Mouse (Mus musculus) forebrain, embryonic 12.5 days (tissue): ENCODE measurements at regions not wholly inside any gene's neighbourhood (a gene's known extent, or its start where the extent isn't known, plus 50 kb on each side); places are given as distances from the start of the nearest gene placed in this dataset.

Experiments
- ATAC-seq: fragments of 200-750 bp; cut with Nextera tagmentation; 2 replicates; pipeline ENCODE4 v1.8.0; 2017; ENCODE audit warnings: moderate TSS enrichment; ENCODE audit not compliant: low FRiP score
- H3K27ac ChIP-seq: fragments of 300-500 bp; sonication (generic); 2 replicates; pipeline ENCODE4 v1.5.1; 2016; ENCODE audit warnings: mild to moderate bottlenecking
- H3K27me3 ChIP-seq: fragments of 300-500 bp; sonication (generic); 2 replicates; pipeline ENCODE4 v1.6.1; 2016; ENCODE audit warnings: mild to moderate bottlenecking
- H3K36me3 ChIP-seq: fragments of 300-500 bp; sonication (generic); replicated peaks from 2 replicates; pipeline ENCODE4 v1.6.1; 2016; ENCODE audit warnings: mild to moderate bottlenecking
- H3K4me1 ChIP-seq: fragments of 300-500 bp; sonication (generic); 2 replicates; pipeline ENCODE4 v1.6.1; 2016
- H3K4me2 ChIP-seq: fragments of 300-500 bp; sonication (generic); 2 replicates; pipeline ENCODE4 v1.6.1; 2016; ENCODE audit warnings: mild to moderate bottlenecking, moderate library complexity
- H3K4me3 ChIP-seq: fragments of 300-500 bp; sonication (generic); replicated peaks from 2 replicates; pipeline ENCODE4 v1.5.1; 2016; ENCODE audit warnings: mild to moderate bottlenecking
- H3K9ac ChIP-seq: fragments of 300-500 bp; sonication (generic); 2 replicates; pipeline ENCODE4 v1.6.1; 2016; ENCODE audit warnings: mild to moderate bottlenecking
- H3K9me3 ChIP-seq: fragments of 300-500 bp; sonication (generic); 2 replicates; pipeline ENCODE4 v1.6.1; 2016
- whole genome bisulfite sequencing: fragments of 180-500 bp; shearing (Covaris S2); methylation state at CpG from one replicate; pipeline ENCODE4 v1.1.7; 2016; 5-methylcytosine and 5-hydroxymethylcytosine counted together

- Histone ChIP-seq H3K27ac (no peak overlapping the region), H3K9ac (no peak overlapping the region)
- WGBS, result 54% methylated on average over 3 of the region's 3 CpGs
Measured at GRCm38 (mm10) chr14:47990716-47991115, 129.9 kb upstream of the Peli2 start.

GRCm38 (mm10) chr14:47991546-47991945 lies 129.1 kb upstream of the Peli2 start:
- ATAC-seq, result no peak
- Histone ChIP-seq H3K27ac (no peak overlapping the region), H3K9me3 (no peaks in the 10 kb centered on the region), H3K36me3 (no peaks in the 10 kb centered on the region), H3K27me3 (no peaks in the 10 kb centered on the region), H3K9ac (no peak overlapping the region), H3K4me2 (no peak overlapping the region), H3K4me3 (no peak overlapping the region), H3K4me1 (peaks cover 10% of the 10 kb centered on the region; the same call in 1 of the 2 replicates)
- WGBS, result 90% methylated on average over 7 of the region's 7 CpGs

More at GRCm38 (mm10) chr14:47990716-47991115, 129.9 kb upstream of the Peli2 start:
- Histone ChIP-seq H3K4me3 (no peak overlapping the region), H3K4me2 (no peak overlapping the region), H3K36me3 (no peaks in the 10 kb centered on the region), H3K9me3 (no peaks in the 10 kb centered on the region), H3K27me3 (no peaks in the 10 kb centered on the region), H3K4me1 (peaks cover 13% of the 10 kb centered on the region; the same call in 1 of the 2 replicates)
- ATAC-seq, result no peak

GRCm38 (mm10) chr14:47992091-47992490 lies 128.5 kb upstream of the Peli2 start:
- WGBS, result 82% methylated on average over 5 of the region's 5 CpGs

GRCm38 (mm10) chr14:47992851-47993250 lies 127.8 kb upstream of the Peli2 start:
- ATAC-seq, result no peak

More at GRCm38 (mm10) chr14:47992091-47992490, 128.5 kb upstream of the Peli2 start:
- no peak overlapping the region for H3K27ac ChIP-seq
- peaks cover 6% of the 10 kb centered on the region; the same call in 1 of the 2 replicates for H3K4me1 ChIP-seq
- no peak overlapping the region for H3K4me3 ChIP-seq
- no peaks in the 10 kb centered on the region for H3K27me3 ChIP-seq
- H3K9me3 ChIP-seq, result no peaks in the 10 kb centered on the region
- no peaks in the 10 kb centered on the region for H3K36me3 ChIP-seq
- no peak for ATAC-seq
- H3K9ac ChIP-seq, result no peak overlapping the region
- no peak overlapping the region for H3K4me2 ChIP-seq

GRCm38 (mm10) chr14:47998936-47999335 lies 121.7 kb upstream of the Peli2 start:
- Histone ChIP-seq H3K36me3 (no peaks in the 10 kb centered on the region), H3K4me3 (no peak overlapping the region), H3K9ac (no peak overlapping the region), H3K4me1 (no peaks in the 10 kb centered on the region), H3K27ac (no peak overlapping the region), H3K9me3 (no peaks in the 10 kb centered on the region), H3K4me2 (no peak overlapping the region), H3K27me3 (no peaks in the 10 kb centered on the region)
- WGBS, result 94% methylated on average over 8 of the region's 8 CpGs
- ATAC-seq, result no peak

More at GRCm38 (mm10) chr14:47992851-47993250, 127.8 kb upstream of the Peli2 start:
- 89% methylated on average over 5 of the region's 5 CpGs for WGBS
- Histone ChIP-seq H3K27me3 (no peaks in the 10 kb centered on the region), H3K9me3 (no peaks in the 10 kb centered on the region), H3K4me3 (no peak overlapping the region), H3K9ac (no peak overlapping the region), H3K36me3 (no peaks in the 10 kb centered on the region), H3K27ac (no peak overlapping the region), H3K4me1 (peaks cover under 1% of the 10 kb centered on the region; the same call in 1 of the 2 replicates), H3K4me2 (no peak overlapping the region)

GRCm38 (mm10) chr14:48005092-48005928 lies 115.3 kb upstream of the Peli2 start:
- 79% methylated on average over 6 of the region's 6 CpGs for WGBS
- H3K27me3 ChIP-seq, result no peaks in the 10 kb centered on the region
- H3K27ac ChIP-seq, result no peak overlapping the region
- H3K36me3 ChIP-seq, result no peaks in the 10 kb centered on the region
- no peak overlapping the region for H3K9ac ChIP-seq
- ATAC-seq, result no peak
- no peak overlapping the region for H3K4me3 ChIP-seq
- H3K4me2 ChIP-seq, result no peak overlapping the region
- H3K4me1 ChIP-seq, result peaks cover 5% of the 10 kb centered on the region; the same call in 1 of the 2 replicates
- no peaks in the 10 kb centered on the region for H3K9me3 ChIP-seq

- H3K4me3 ChIP-seq, result no peak overlapping the region
- no peak overlapping the region for H3K9ac ChIP-seq
- H3K27ac ChIP-seq, result no peak overlapping the region
- ATAC-seq, result no peak
- no peaks in the 10 kb centered on the region for H3K9me3 ChIP-seq
- WGBS, result 92% methylated on average over 1 of the region's 1 CpGs
- H3K27me3 ChIP-seq, result no peaks in the 10 kb centered on the region
- H3K36me3 ChIP-seq, result no peaks in the 10 kb centered on the region
- no peak overlapping the region for H3K4me2 ChIP-seq
- peaks cover 5% of the 10 kb centered on the region; the same call in 1 of the 2 replicates for H3K4me1 ChIP-seq
Measured at GRCm38 (mm10) chr14:48005929-48006309, 114.7 kb upstream of the Peli2 start.

- H3K4me2 ChIP-seq, result no peak overlapping the region
- H3K27me3 ChIP-seq, result no peaks in the 10 kb centered on the region
- peaks cover 4% of the 10 kb centered on the region; the same call in 1 of the 2 replicates for H3K9me3 ChIP-seq
- no peak for ATAC-seq
- no peaks in the 10 kb centered on the region for H3K36me3 ChIP-seq
- H3K4me1 ChIP-seq, result 0 out of 2 replicates have a peak, but pooled peaks cover 8% of the 10 kb centered on the region
- no peak overlapping the region for H3K27ac ChIP-seq
- H3K4me3 ChIP-seq, result no peak overlapping the region
- no peak overlapping the region for H3K9ac ChIP-seq
- 34% methylated on average over 2 of the region's 2 CpGs for WGBS
Measured at GRCm38 (mm10) chr14:48012361-48013215, 108.0 kb upstream of the Peli2 start.

- H3K36me3 ChIP-seq, result no peaks in the 10 kb centered on the region
- 0 out of 2 replicates have a peak, but pooled peaks cover 8% of the 10 kb centered on the region for H3K4me1 ChIP-seq
- peaks cover 4% of the 10 kb centered on the region; the same call in 1 of the 2 replicates for H3K9me3 ChIP-seq
- no peak overlapping the region for H3K27ac ChIP-seq
- no peak overlapping the region for H3K4me2 ChIP-seq
- no peak overlapping the region for H3K9ac ChIP-seq
- 86% methylated on average over 1 of the region's 1 CpGs for WGBS
- H3K27me3 ChIP-seq, result no peaks in the 10 kb centered on the region
- H3K4me3 ChIP-seq, result no peak overlapping the region
- no peak for ATAC-seq
Measured at GRCm38 (mm10) chr14:48013431-48013830, 107.2 kb upstream of the Peli2 start.

- Histone ChIP-seq H3K4me1 (0 out of 2 replicates have a peak, but pooled peaks cover 8% of the 10 kb centered on the region), H3K27ac (no peak overlapping the region), H3K27me3 (no peaks in the 10 kb centered on the region), H3K9ac (no peak overlapping the region), H3K36me3 (no peaks in the 10 kb centered on the region), H3K4me3 (no peak overlapping the region), H3K4me2 (no peak overlapping the region), H3K9me3 (peaks cover 4% of the 10 kb centered on the region; the same call in 1 of the 2 replicates)
- no peak for ATAC-seq
- WGBS, result 91% methylated on average over 2 of the region's 2 CpGs
Measured at GRCm38 (mm10) chr14:48014776-48015175, 105.8 kb upstream of the Peli2 start.

GRCm38 (mm10) chr14:48017971-48018370 lies 102.7 kb upstream of the Peli2 start:
- H3K4me3 ChIP-seq, result no peak overlapping the region
- 82% methylated on average over 6 of the region's 6 CpGs for WGBS

GRCm38 (mm10) chr14:48019331-48019730 lies 101.3 kb upstream of the Peli2 start:
- WGBS, result 85% methylated on average over 5 of the region's 5 CpGs
- no peaks in the 10 kb centered on the region for H3K27me3 ChIP-seq

More at GRCm38 (mm10) chr14:48017971-48018370, 102.7 kb upstream of the Peli2 start:
- no peak for ATAC-seq
- Histone ChIP-seq H3K4me1 (0 out of 2 replicates have a peak, but pooled peaks cover under 1% of the 10 kb centered on the region), H3K27ac (no peak overlapping the region), H3K36me3 (no peaks in the 10 kb centered on the region), H3K27me3 (no peaks in the 10 kb centered on the region), H3K4me2 (no peak overlapping the region), H3K9me3 (no peaks in the 10 kb centered on the region), H3K9ac (no peak overlapping the region)

More at GRCm38 (mm10) chr14:48019331-48019730, 101.3 kb upstream of the Peli2 start:
- H3K27ac ChIP-seq, result no peak overlapping the region
- no peaks in the 10 kb centered on the region for H3K9me3 ChIP-seq
- H3K36me3 ChIP-seq, result no peaks in the 10 kb centered on the region
- H3K4me3 ChIP-seq, result no peak overlapping the region
- no peak overlapping the region for H3K4me2 ChIP-seq
- no peak for ATAC-seq
- H3K9ac ChIP-seq, result no peak overlapping the region
- no peaks in the 10 kb centered on the region for H3K4me1 ChIP-seq
